Mouse (Mus musculus): ENCODE data around the gene Atxn7l1. TPM values are rescaled to one million over a fixed set of nuclear protein-coding genes. Genes with fewer than 3 reads are reported as not detected.

Atxn7l1 gene
- polyA plus RNA-seq, 1 experiment from 2014 or later, result 12.7 TPM

DNA sequence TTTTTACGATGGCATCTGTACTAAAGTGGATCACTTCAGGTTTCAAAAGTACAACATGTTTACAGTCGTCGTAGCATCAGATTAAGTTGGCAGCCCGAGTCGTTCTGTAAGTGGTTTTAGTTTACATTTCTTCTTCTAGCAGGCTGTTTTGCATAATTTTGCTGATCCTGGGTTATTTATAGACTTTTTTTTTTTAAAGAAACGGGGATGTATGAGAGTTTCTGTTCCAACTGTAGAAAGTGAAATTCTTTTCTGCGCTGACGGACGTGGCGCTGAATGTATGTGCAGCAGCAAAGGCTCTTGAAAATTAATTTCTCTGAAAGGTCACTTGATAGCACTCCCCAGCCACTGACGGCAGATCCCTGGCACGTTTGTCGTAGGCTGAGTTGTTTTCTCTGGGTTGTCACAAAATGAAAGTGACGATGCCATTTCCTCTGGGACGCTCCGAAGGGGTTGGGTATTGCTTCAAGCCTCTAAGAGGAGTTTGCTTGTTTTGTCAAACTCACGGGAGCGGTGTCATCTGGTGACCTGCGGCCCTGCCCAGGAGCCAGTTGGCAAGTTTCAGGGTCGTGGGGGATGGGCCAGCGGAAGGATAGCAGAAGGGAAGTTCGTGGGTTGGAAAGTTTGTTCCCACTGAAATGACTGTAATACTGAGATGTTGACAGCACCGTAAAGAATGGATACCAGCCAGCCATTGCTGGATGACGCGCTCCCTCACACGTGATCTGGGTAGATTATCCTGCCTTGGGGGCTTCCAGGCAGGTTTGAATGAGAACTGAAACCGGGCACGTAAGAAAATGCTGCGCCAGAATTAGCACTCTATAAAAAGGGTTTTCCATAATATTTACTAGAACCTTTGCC lies 155.3 kb downstream of the Atxn7l1 start:
- no peaks in the 10 kb centered on the region for H3K36me3 ChIP-seq
- 1% methylated on average over 29 of the region's 29 CpGs for WGBS
- H3K27me3 ChIP-seq (ENCODE audit: insufficient read depth, poor library complexity, severe bottlenecking), result peaks cover 32% of the 10 kb centered on the region
- peak; percentile 46 for DNase-seq (ENCODE audit: low spot score)
- H3K4me3 ChIP-seq, result peak overlapping the region; percentile 58
- H3K27ac ChIP-seq, result peak overlapping the region; percentile 50; the same call in 1 of the 2 replicates
- no peaks in the 10 kb centered on the region for H3K9me3 ChIP-seq
- H3K4me1 ChIP-seq (replicated peaks), result peaks cover 24% of the 10 kb centered on the region

DNA sequence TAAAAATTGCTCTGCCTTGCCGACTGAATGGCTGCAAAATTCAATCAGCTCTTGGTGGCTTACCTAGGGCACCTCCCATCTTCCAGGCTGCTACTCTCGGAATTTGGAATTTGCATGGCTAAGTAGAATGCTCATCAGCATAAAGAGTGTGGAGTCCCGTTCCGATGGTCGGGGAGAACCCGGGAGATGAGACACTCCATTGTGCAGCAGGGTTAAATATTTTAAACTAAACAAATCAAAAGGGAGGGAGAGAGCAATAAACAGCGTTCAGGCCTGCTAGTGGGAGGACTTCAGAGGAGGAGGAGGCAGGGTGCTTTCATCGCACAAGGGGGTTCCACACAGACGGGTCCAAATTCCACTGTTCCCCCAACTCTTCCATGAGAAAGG lies 155.9 kb downstream of the Atxn7l1 start:
- peaks cover 24% of the 10 kb centered on the region for H3K4me1 ChIP-seq (replicated peaks)
- H3K36me3 ChIP-seq, result no peaks in the 10 kb centered on the region
- WGBS, result 3% methylated on average over 9 of the region's 9 CpGs
- H3K27me3 ChIP-seq (ENCODE audit: insufficient read depth, poor library complexity, severe bottlenecking), result peaks cover 32% of the 10 kb centered on the region
- H3K27ac ChIP-seq, result no peak overlapping the region
- DNase-seq (ENCODE audit: low spot score), result peak; percentile 14
- H3K4me3 ChIP-seq, result peak overlapping the region; percentile 58
- H3K9me3 ChIP-seq, result no peaks in the 10 kb centered on the region

GRCm38 (mm10) chr12:33305106-33305505 lies 157.6 kb downstream of the Atxn7l1 start:
- H3K36me3 ChIP-seq, result no peaks in the 10 kb centered on the region
- WGBS, result 94% methylated on average over 9 of the region's 9 CpGs
- no peaks in the 10 kb centered on the region for H3K9me3 ChIP-seq
- no peak overlapping the region for H3K27ac ChIP-seq
- no peak overlapping the region for H3K4me3 ChIP-seq
- peaks cover 24% of the 10 kb centered on the region for H3K4me1 ChIP-seq (replicated peaks)
- DNase-seq (ENCODE audit: low spot score), result no peak
- peaks cover 32% of the 10 kb centered on the region for H3K27me3 ChIP-seq (ENCODE audit: insufficient read depth, poor library complexity, severe bottlenecking)

DNA sequence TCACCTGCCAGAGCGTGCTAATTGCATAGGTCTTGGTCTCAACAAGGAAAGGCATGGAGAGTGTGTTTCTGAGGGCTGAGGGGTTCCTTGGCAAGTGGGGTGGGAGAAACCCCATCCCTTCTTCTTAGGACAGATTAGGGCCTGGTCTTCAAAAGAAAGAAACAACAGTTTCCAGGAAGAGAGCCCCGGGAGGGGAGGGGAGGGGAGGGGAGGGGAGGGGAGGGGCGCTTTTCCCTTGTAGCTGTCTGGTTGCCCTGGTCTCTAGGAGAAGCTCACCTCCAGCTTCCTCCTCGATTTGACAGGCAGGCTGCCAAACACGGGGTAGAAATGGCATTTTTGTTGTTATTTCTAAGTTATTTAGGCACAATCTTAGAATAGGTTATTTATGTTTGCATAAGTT lies 159.0 kb downstream of the Atxn7l1 start:
- Histone ChIP-seq H3K9me3 (no peaks in the 10 kb centered on the region), H3K36me3 (no peaks in the 10 kb centered on the region), H3K27ac (no peak overlapping the region), H3K4me1 (replicated peaks) (peaks cover 23% of the 10 kb centered on the region), H3K27me3 (ENCODE audit: insufficient read depth, poor library complexity, severe bottlenecking) (peaks cover 19% of the 10 kb centered on the region), H3K4me3 (no peak overlapping the region)
- 71% methylated on average over 5 of the region's 5 CpGs for WGBS
- no peak for DNase-seq (ENCODE audit: low spot score)

DNA sequence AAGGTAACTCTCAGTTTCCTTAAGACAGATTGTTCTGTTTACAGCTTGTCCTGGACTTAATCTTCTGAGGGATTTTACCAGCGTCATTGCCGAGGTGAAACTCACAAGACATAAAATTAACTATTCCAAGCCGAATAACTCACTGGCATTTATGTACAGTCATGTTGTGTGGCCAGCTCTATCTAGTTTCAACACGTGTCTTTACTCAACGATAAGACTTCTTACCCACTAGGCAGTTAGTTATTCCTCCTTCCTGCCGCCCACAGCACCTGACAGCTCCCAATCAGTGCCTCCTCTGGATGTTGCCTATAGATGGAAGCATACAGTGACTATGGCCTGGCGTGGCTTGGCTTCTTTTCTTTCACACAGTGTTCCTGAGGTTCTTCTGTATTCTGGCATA lies 161.2 kb downstream of the Atxn7l1 start:
- Histone ChIP-seq H3K27me3 (ENCODE audit: insufficient read depth, poor library complexity, severe bottlenecking) (peaks cover 15% of the 10 kb centered on the region), H3K27ac (no peak overlapping the region), H3K4me3 (no peak overlapping the region), H3K36me3 (no peaks in the 10 kb centered on the region), H3K4me1 (replicated peaks) (peaks cover 7% of the 10 kb centered on the region; the same call in 1 of the 2 replicates), H3K9me3 (no peaks in the 10 kb centered on the region)
- 91% methylated on average over 7 of the region's 7 CpGs for WGBS
- DNase-seq (ENCODE audit: low spot score), result no peak

GRCm38 (mm10) chr12:33313828-33314671 lies 166.6 kb downstream of the Atxn7l1 start:
- H3K27ac ChIP-seq, result peak overlapping the region; percentile 59
- 36% methylated on average over 14 of the region's 14 CpGs for WGBS
- DNase-seq (ENCODE audit: low spot score), result no peak

DNA sequence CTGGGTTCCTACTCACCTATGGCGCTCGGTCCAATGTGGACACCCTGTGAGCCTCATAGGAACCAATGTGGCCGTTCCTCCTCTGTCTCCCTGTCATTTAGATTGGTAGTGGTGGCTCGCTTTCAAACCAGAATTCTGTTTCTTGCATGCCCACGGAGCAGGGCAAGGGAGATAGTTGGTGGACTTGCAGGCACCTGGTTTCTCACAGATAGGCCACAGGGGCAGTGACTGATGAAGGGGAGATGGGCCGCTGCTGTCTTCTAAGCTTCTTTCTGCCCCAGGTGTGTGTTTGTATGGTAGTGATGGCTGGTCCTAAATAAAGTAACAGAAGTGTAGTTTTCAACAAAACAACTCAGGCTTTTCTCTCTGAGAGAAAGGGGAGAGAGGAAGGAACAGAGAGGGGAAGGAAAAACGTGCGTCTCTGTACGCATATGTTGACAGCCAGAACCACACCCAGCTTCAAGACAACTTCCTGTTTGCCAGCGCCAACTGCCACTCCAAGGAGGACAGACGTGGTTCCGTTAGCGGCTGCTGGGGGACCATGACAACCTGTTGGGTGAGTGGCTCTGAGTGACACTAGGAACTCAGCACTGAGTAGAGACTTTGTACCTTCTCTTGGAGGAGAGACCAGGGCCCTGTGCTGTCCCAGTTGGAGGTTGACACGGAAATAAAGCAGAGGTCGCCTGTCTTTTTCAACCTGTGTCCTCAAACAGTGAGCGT lies 167.6 kb downstream of the Atxn7l1 start:
- peaks cover 21% of the 10 kb centered on the region for H3K4me1 ChIP-seq (replicated peaks)
- 82% methylated on average over 16 of the region's 16 CpGs for WGBS
- no peak for DNase-seq (ENCODE audit: low spot score)
- H3K9me3 ChIP-seq, result no peaks in the 10 kb centered on the region
- H3K27ac ChIP-seq, result no peak overlapping the region; the same call in 1 of the 2 replicates
- H3K27me3 ChIP-seq (ENCODE audit: insufficient read depth, poor library complexity, severe bottlenecking), result no peaks in the 10 kb centered on the region
- no peaks in the 10 kb centered on the region for H3K36me3 ChIP-seq
- H3K4me3 ChIP-seq, result no peak overlapping the region

More at GRCm38 (mm10) chr12:33313828-33314671, 166.6 kb downstream of the Atxn7l1 start:
- Histone ChIP-seq H3K36me3 (no peaks in the 10 kb centered on the region), H3K4me3 (no peak overlapping the region), H3K4me1 (replicated peaks) (peaks cover 21% of the 10 kb centered on the region), H3K27me3 (ENCODE audit: insufficient read depth, poor library complexity, severe bottlenecking) (no peaks in the 10 kb centered on the region), H3K9me3 (no peaks in the 10 kb centered on the region)

DNA sequence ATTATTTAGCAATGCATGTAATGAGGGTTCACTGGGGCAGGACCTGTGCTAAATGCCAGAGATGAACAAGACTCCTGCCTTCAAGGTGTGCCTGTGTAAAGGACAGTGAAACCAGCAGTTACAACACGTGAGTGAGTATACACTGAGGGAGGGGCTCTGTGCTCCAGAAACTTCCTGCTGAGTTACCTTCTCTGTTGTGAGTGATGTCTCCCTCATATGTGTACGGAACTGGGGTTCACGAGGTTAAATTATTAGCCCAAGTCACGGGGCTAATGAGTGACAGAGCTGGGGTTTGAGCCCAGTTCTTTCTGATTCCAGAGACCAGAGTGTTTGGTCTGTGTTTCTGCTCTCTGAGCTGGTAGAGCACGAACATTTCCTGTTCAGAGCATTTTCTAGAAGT lies 168.3 kb downstream of the Atxn7l1 start:
- WGBS, result 75% methylated on average over 5 of the region's 5 CpGs
- peaks cover 21% of the 10 kb centered on the region for H3K4me1 ChIP-seq (replicated peaks)
- H3K4me3 ChIP-seq, result no peak overlapping the region
- H3K9me3 ChIP-seq, result no peaks in the 10 kb centered on the region
- DNase-seq (ENCODE audit: low spot score), result no peak
- no peaks in the 10 kb centered on the region for H3K27me3 ChIP-seq (ENCODE audit: insufficient read depth, poor library complexity, severe bottlenecking)
- no peaks in the 10 kb centered on the region for H3K36me3 ChIP-seq
- no peak overlapping the region for H3K27ac ChIP-seq

- no peak for DNase-seq (ENCODE audit: low spot score)
- H3K4me3 ChIP-seq, result no peak overlapping the region
- peaks cover 21% of the 10 kb centered on the region for H3K4me1 ChIP-seq (replicated peaks)
- no peaks in the 10 kb centered on the region for H3K27me3 ChIP-seq (ENCODE audit: insufficient read depth, poor library complexity, severe bottlenecking)
- 83% methylated on average over 9 of the region's 9 CpGs for WGBS
- H3K36me3 ChIP-seq, result no peaks in the 10 kb centered on the region
- H3K9me3 ChIP-seq, result no peaks in the 10 kb centered on the region
- no peak overlapping the region for H3K27ac ChIP-seq
Measured at GRCm38 (mm10) chr12:33317792-33318530, 170.5 kb downstream of the Atxn7l1 start.

DNA sequence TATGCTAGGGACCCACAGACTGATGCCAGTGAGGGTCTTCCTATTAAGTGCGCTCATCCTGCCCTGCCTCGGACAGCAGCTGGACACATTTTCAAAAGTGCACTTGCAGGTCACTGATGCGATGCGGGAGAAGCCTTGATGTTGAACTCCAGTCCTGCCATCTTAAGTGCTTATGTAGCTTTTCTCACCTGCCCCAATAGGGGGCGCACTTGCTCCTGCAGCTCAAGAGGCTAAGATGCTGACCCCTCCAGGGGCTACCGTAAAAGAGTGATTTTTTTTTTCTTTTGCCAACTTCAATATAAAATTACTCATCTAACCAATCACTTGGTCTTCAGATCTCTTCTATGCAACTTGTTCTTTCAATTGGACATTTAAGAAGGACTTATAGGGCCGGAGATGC lies 175.1 kb downstream of the Atxn7l1 start:
- H3K9me3 ChIP-seq, result no peaks in the 10 kb centered on the region
- H3K4me1 ChIP-seq (replicated peaks), result no peaks in the 10 kb centered on the region
- DNase-seq (ENCODE audit: low spot score), result no peak
- no peak overlapping the region for H3K27ac ChIP-seq
- no peak overlapping the region for H3K4me3 ChIP-seq
- WGBS, result 72% methylated on average over 7 of the region's 7 CpGs
- H3K27me3 ChIP-seq (ENCODE audit: insufficient read depth, poor library complexity, severe bottlenecking), result no peaks in the 10 kb centered on the region
- H3K36me3 ChIP-seq, result peaks cover 4% of the 10 kb centered on the region; the same call in 1 of the 2 replicates

- no peaks in the 10 kb centered on the region for H3K27me3 ChIP-seq (ENCODE audit: insufficient read depth, poor library complexity, severe bottlenecking)
- H3K4me1 ChIP-seq (replicated peaks), result no peaks in the 10 kb centered on the region
- H3K4me3 ChIP-seq, result no peak overlapping the region
- H3K27ac ChIP-seq, result no peak overlapping the region
- H3K9me3 ChIP-seq, result no peaks in the 10 kb centered on the region
- 97% methylated on average over 1 of the region's 1 CpGs for WGBS
- no peak for DNase-seq (ENCODE audit: low spot score)
- peaks cover 4% of the 10 kb centered on the region; the same call in 1 of the 2 replicates for H3K36me3 ChIP-seq
Measured at GRCm38 (mm10) chr12:33323821-33324220, 176.3 kb downstream of the Atxn7l1 start.

DNA sequence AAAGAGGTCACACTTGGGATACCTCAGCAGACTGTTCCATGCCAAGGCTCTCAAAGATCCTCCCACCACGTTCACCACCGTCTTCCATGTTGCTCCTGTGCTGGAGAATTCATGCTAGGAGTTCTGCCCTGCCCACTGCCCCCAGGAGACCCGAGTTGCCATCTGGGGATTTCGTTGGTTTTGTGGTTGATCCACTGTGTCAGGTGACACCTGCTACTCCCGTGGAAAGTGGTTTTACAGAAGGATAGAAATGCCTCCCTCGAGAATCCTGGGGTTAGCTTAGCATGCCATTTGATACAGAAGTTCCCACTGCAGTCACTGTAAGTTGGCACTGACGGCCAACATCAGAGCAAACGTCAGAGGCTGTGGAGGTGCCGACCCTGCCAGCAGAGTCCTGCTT lies 177.9 kb downstream of the Atxn7l1 start:
- no peak overlapping the region for H3K27ac ChIP-seq
- H3K4me1 ChIP-seq (replicated peaks), result no peaks in the 10 kb centered on the region
- no peaks in the 10 kb centered on the region for H3K27me3 ChIP-seq (ENCODE audit: insufficient read depth, poor library complexity, severe bottlenecking)
- WGBS, result 79% methylated on average over 9 of the region's 9 CpGs
- peaks cover 4% of the 10 kb centered on the region; the same call in 1 of the 2 replicates for H3K36me3 ChIP-seq
- no peaks in the 10 kb centered on the region for H3K9me3 ChIP-seq
- DNase-seq (ENCODE audit: low spot score), result no peak
- no peak overlapping the region for H3K4me3 ChIP-seq

Measured in hindbrain, embryonic 10.5 days (tissue).